Comparison of ENCODE assay signal across 9 mouse cellular contexts in the genomic region with DNA sequence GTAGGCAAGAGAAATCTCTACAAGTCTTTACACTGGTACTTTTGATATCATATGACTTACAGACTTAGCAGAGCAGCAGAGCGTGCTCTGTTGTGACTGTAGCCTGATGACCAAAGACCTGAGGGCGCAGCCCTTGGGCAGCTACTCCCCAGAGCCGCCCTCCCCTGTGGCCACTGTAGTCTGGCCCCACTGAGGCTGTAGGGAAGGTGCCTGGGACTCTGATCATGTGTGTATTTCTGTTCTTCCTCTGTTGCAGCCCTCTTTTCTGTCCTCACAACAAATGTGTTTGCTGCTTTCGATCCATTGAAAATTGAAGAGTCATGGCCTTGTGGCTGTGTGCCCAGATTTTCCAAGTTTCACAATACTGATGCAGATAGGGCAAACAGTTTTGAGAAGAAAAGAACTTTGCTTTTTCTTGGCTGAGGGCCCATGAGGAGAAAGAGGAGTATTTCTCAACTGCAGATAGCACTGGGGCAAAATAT. TPM values are rescaled to one million over a fixed set of nuclear protein-coding genes. Genes with fewer than 3 reads are reported as not detected.
DNase-seq lines count a peak whose midpoint lies in the region; ATAC-seq lines count a peak whose summit lies in the region.
"Had no signal": no experiment of that assay in that cellular context is flagged by ENCODE, and none has a peak within 500 bp of the region (broad histone marks: within the 10 kb centered on the region; RNA-seq: fewer than 3 reads in every experiment).

No protein-coding gene starts in this region.

- peak overlapping the region; percentile 45 for H3K4me3 ChIP-seq in embryonic facial prominence, embryonic 12.5 days
- H3K4me3 ChIP-seq in heart, embryonic 11.5 days (ENCODE audit: low read depth, low read length), result peak overlapping the region; percentile 53
- H3K4me3 ChIP-seq in lung, embryonic 16.5 days (ENCODE audit: low read length), result peak overlapping the region; percentile 58

- peak overlapping the region; percentile 62 for H3K4me2 ChIP-seq in embryonic facial prominence, embryonic 12.5 days (replicated peaks)
- peak overlapping the region; percentile 77 for H3K4me2 ChIP-seq in heart, embryonic 11.5 days
- H3K4me2 ChIP-seq in lung, embryonic 16.5 days (ENCODE audit: low read depth, low read length), result peak overlapping the region; percentile 60

- 54% methylated on average over 4 of the region's 4 CpGs for WGBS in embryonic facial prominence, embryonic 12.5 days
- 61% methylated on average over 4 of the region's 4 CpGs for WGBS in heart, embryonic 11.5 days (ENCODE audit: insufficient replicate concordance)
- WGBS in lung, embryonic 16.5 days, result 11% methylated on average over 4 of the region's 4 CpGs

- no peaks in the 10 kb centered on the region for H3K9me3 ChIP-seq in embryonic facial prominence, embryonic 12.5 days
- no peaks in the 10 kb centered on the region for H3K9me3 ChIP-seq in heart, embryonic 11.5 days (replicated peaks; ENCODE audit: control insufficient read depth, low read length)
- no peaks in the 10 kb centered on the region for H3K9me3 ChIP-seq in lung, embryonic 16.5 days (ENCODE audit: control insufficient read depth, low read length)

- H3K4me1 ChIP-seq in embryonic facial prominence, embryonic 12.5 days, result peaks cover 33% of the 10 kb centered on the region
- H3K4me1 ChIP-seq in heart, embryonic 11.5 days (ENCODE audit: control insufficient read depth, insufficient read depth, low read length), result peaks cover 7% of the 10 kb centered on the region
- H3K4me1 ChIP-seq in lung, embryonic 16.5 days (replicated peaks; ENCODE audit: control insufficient read depth, insufficient read depth, low read length), result peaks cover 27% of the 10 kb centered on the region

- DNase-seq in Muller cell, postnatal 12 days (ENCODE audit: inconsistent ontology term), result peak; percentile 85
- peak; percentile 59 for DNase-seq in kidney, adult 9 months
- peak; percentile 76 for DNase-seq in ovary, postnatal 36 days (ENCODE audit: low spot score)
- no peak for DNase-seq in thymus, postnatal 36 days
- no peak for DNase-seq in left cerebral cortex, adult 18-20 months (ENCODE audit: low spot score in 2 of 2)

- 0 out of 2 replicates have a peak overlapping the region, but pooled peaks have one; percentile 18 for H3K27ac ChIP-seq in embryonic facial prominence, embryonic 12.5 days
- H3K27ac ChIP-seq in heart, embryonic 11.5 days (ENCODE audit: low read depth, low read length), result peak overlapping the region; percentile 46
- peak overlapping the region; percentile 91 for H3K27ac ChIP-seq in lung, embryonic 16.5 days (ENCODE audit: low read length)

- no peaks in the 10 kb centered on the region for H3K36me3 ChIP-seq in embryonic facial prominence, embryonic 12.5 days
- H3K36me3 ChIP-seq in heart, embryonic 11.5 days (ENCODE audit: control insufficient read depth, insufficient read depth, low read length), result no peaks in the 10 kb centered on the region
- H3K36me3 ChIP-seq in lung, embryonic 16.5 days (ENCODE audit: control insufficient read depth, insufficient read depth, low read length), result no peaks in the 10 kb centered on the region

- H3K9ac ChIP-seq in embryonic facial prominence, embryonic 12.5 days, result no peak overlapping the region
- H3K9ac ChIP-seq in heart, embryonic 11.5 days (ENCODE audit: low read depth, low read length), result peak overlapping the region; percentile 49
- H3K9ac ChIP-seq in lung, embryonic 16.5 days (ENCODE audit: low read length), result peak overlapping the region; percentile 71

- ATAC-seq in embryonic facial prominence, embryonic 12.5 days (ENCODE audit: insufficient number of reproducible peaks, insufficient read depth, low FRiP score, low TSS enrichment), result peak; percentile 32; the same call in 1 of the 2 replicates
- ATAC-seq in heart, embryonic 11.5 days (replicated peaks; ENCODE audit: insufficient number of reproducible peaks, low FRiP score, low TSS enrichment), result no peak
- peak; percentile 85 for ATAC-seq in lung, embryonic 16.5 days (ENCODE audit: low read depth)

- no peaks in the 10 kb centered on the region for H3K27me3 ChIP-seq in embryonic facial prominence, embryonic 12.5 days
- no peaks in the 10 kb centered on the region for H3K27me3 ChIP-seq in heart, embryonic 11.5 days (ENCODE audit: control insufficient read depth, insufficient read depth, low read length)
- H3K27me3 ChIP-seq in lung, embryonic 16.5 days (ENCODE audit: control insufficient read depth, insufficient read depth, low read depth, low read length), result no peaks in the 10 kb centered on the region

RNA-seq across cellular contexts. Expression of a gene that starts 1.0 kb away (rescaled TPM):
- polyA plus RNA-seq in embryonic facial prominence, embryonic 12.5 days (2016; fragmentation: Nextera tagmentation; extraction: Ambion mirVana), result 74.8 and 79.0 TPM in 2 replicates
- 76.1 and 76.6 TPM in 2 replicates for polyA plus RNA-seq in heart, embryonic 11.5 days (2014; fragmentation: Nextera tagmentation; extraction: Ambion mirVana)
- 361 and 417 TPM in 2 replicates for polyA plus RNA-seq in lung, embryonic 16.5 days (2015; fragmentation: Nextera tagmentation; extraction: Ambion mirVana)
- 1 to 10 TPM; 6.8 to 9.6 TPM for total RNA-seq in left cerebral cortex, adult 18-20 months (2021)
- total RNA-seq: MEL had no signal

Comparison
In these comparisons a context has a peak if more than half of its experiments do, and no peak if none do; other contexts are left out.
1. DNase-seq: peak in Muller cell, postnatal 12 days (single experiment), kidney, adult 9 months (single experiment) and ovary, postnatal 36 days (single experiment); none in thymus, postnatal 36 days (0 of 2) and left cerebral cortex, adult 18-20 months (0 of 2).
2. H3K27ac ChIP-seq: peak in every context shown above with its lines; median percentile 91 in lung, embryonic 16.5 days; 46 in heart, embryonic 11.5 days; 18 in embryonic facial prominence, embryonic 12.5 days.
3. Peak in every context shown above with its lines, with median percentiles within 50 percentile points of each other: H3K4me2 ChIP-seq and H3K4me3 ChIP-seq.